Mouse (Mus musculus) gastrocnemius, adult 2 months (tissue): ENCODE results near the gene Fam118b. TPM values are rescaled to one million over a fixed set of nuclear protein-coding genes. Genes with fewer than 3 reads are reported as not detected.

Source experiments
- DNase-seq: peaks from one replicate; pipeline ENCODE4 v3.0.0; 2022
- H3K27ac ChIP-seq: fragments of 200-600 bp; 2 replicates; pipeline ENCODE4 v1.8.1; 2022; ENCODE audit warnings: mild to moderate bottlenecking
- H3K4me3 ChIP-seq: fragments of 200-600 bp; 2 replicates; pipeline ENCODE4 v1.8.1; 2022; ENCODE audit warnings: mild to moderate bottlenecking, moderate library complexity
- CTCF ChIP-seq: fragments of 200-600 bp; IDR thresholded peaks from 2 replicates; pipeline ENCODE4 v1.8.1; 2022; ENCODE audit warnings: antibody characterized with exemption, mild to moderate bottlenecking, moderate library complexity
- intact Hi-C: fragments of 180-260 bp; cut with DNase I; formaldehyde crosslinking; loops from one replicate; pipeline ENCODE4 v1.15.1; 2025
- total RNA-seq, 2 experiments: library from RNA; stranded (reverse); gene quantifications; 2 replicates each; pipeline ENCODE4 v1.2.3; 2021

Gene Fam118b
- total RNA-seq, 2 experiments from 2014 or later = 24.3 to 29.8 TPM

- no peak for DNase-seq
- intact Hi-C loops = no loop called here
- Histone ChIP-seq H3K27ac (no peak overlapping the region), H3K4me3 (no peak overlapping the region)
- TF ChIP-seq CTCF = no peak
Observed at GRCm38 (mm10) chr9:35247405-35247804, 20.2 kb downstream of the Fam118b start.

DNA sequence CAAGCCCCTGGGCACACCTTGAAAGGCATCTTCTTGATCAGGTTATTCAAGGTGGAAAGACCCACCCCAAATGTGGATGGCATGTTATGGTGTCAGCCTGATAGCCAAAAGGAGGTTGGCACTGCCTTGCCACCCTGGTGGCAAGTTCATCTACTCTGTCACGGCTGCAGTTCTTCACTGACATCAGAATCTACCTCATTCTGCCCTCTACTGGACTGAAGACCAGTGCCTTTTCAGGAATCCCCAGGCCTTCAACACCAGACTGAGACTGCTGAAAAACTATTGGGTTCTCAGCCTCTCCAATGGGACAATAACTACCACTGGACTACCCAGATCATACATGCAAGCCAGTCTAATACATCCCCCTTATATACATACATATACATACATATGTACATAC lies 27.9 kb downstream of the Fam118b start:
- peak; percentile 42 for TF ChIP-seq CTCF
- no peak for DNase-seq
- intact Hi-C loops = loop anchor here (5.0 kb wide), 1 partner anchor 42 kb away; no protein-coding TSS in a partner anchor
- H3K4me3 ChIP-seq = no peak overlapping the region
- H3K27ac ChIP-seq = peak overlapping the region; percentile 67

DNA sequence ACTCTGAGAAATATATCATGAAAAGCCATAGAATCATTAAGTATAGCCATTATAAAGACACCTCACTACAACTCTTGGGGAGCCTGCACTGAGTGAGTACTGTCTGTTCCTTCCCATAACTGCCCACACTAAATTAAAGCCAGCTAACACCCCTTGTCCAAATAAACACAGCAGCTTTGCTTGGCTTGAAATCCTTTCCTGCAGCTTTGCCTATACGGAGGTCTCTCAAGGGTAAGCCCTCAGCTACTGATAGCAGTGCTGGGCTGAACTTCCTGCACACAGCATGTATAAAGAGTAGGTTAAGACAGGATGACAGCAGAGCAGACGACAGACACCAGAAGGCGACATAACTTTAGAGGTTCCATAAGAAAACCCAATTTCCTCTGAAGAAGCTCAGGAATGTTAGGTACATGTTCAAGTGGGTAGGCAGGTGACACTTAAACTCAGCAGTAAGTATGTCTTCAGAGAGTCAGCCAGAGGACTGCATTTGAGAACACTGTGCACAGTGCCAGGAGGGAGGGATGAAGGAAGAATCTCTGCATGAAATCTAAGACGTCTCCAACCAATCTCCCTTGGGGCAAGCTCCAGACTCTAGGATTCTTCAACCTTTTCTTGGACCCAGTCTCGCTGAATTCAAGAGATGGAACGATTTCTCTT lies 28.6 kb downstream of the Fam118b start:
- Histone ChIP-seq H3K4me3 (no peak overlapping the region), H3K27ac (peak overlapping the region; percentile 67)
- DNase-seq = peak; percentile 59
- intact Hi-C loops = loop anchor here (5.0 kb wide), 1 partner anchor 42 kb away; no protein-coding TSS in a partner anchor
- TF ChIP-seq CTCF = no peak

GRCm38 (mm10) chr9:35238371-35238770 lies 29.2 kb downstream of the Fam118b start:
- DNase-seq = no peak
- no peak for TF ChIP-seq CTCF
- Histone ChIP-seq H3K27ac (peak overlapping the region; percentile 67), H3K4me3 (no peak overlapping the region)
- intact Hi-C loops = loop anchor here (5.0 kb wide), 1 partner anchor 41 kb away; no protein-coding TSS in a partner anchor

GRCm38 (mm10) chr9:35235996-35236395 lies 31.6 kb downstream of the Fam118b start:
- TF ChIP-seq CTCF = no peak
- Histone ChIP-seq H3K4me3 (no peak overlapping the region), H3K27ac (peak overlapping the region; percentile 28; the same call in 1 of the 2 replicates)
- no peak for DNase-seq
- intact Hi-C loops = loop anchor here (5.0 kb wide), 1 partner anchor 39 kb away; no protein-coding TSS in a partner anchor

DNA sequence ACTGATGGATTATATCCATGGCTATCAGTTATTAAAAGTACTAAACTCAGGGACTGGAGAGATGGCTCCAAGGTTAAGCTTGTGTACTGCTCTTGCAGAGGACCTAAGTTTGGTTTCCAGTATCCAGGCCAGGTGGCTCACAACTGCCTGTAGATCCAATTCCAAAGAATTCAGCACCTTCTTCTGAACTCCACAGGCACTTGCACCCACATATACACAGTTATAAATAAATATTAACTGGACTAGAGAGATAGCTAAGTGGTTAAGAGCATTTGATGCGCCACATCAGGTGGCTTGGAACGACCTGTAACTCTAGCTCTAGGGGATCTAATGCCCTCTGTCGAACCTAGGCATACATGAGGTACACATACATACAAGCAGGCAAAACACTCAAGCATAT lies 38.9 kb downstream of the Fam118b start:
- Histone ChIP-seq H3K4me3 (no peak overlapping the region), H3K27ac (peak overlapping the region; percentile 68)
- peak; percentile 57 for DNase-seq
- intact Hi-C loops = no loop called here
- TF ChIP-seq CTCF = no peak

DNA sequence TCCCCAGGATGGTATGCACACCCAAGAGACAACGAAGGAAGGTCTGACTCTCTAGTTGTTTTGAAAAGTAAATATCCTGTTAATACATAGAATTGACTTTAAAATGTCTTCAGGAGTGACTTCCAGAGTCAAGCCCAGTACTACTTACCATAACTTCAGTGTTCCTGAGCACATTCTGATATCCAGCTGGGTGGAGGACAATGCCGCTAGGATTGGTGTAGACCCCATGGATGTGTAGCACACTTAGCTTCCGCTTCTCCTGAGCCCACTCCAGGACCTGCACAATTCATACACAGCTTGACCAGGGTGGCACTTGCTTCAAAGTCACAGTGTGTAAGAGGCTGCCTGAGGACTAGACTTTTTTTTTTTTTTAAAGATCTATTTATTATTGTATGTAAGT lies 44.1 kb downstream of the Fam118b start:
- no peak overlapping the region for H3K4me3 ChIP-seq
- TF ChIP-seq CTCF = no peak
- no peak overlapping the region for H3K27ac ChIP-seq
- DNase-seq = no peak
- intact Hi-C loops = no loop called here

- peak overlapping the region; percentile 76 for H3K27ac ChIP-seq
- H3K4me3 ChIP-seq = peak overlapping the region; percentile 2; the same call in 1 of the 2 replicates
- no peak for TF ChIP-seq CTCF
- intact Hi-C loops = no loop called here
- DNase-seq = no peak
Observed at GRCm38 (mm10) chr9:35217963-35218362, 49.6 kb downstream of the Fam118b start.

DNA sequence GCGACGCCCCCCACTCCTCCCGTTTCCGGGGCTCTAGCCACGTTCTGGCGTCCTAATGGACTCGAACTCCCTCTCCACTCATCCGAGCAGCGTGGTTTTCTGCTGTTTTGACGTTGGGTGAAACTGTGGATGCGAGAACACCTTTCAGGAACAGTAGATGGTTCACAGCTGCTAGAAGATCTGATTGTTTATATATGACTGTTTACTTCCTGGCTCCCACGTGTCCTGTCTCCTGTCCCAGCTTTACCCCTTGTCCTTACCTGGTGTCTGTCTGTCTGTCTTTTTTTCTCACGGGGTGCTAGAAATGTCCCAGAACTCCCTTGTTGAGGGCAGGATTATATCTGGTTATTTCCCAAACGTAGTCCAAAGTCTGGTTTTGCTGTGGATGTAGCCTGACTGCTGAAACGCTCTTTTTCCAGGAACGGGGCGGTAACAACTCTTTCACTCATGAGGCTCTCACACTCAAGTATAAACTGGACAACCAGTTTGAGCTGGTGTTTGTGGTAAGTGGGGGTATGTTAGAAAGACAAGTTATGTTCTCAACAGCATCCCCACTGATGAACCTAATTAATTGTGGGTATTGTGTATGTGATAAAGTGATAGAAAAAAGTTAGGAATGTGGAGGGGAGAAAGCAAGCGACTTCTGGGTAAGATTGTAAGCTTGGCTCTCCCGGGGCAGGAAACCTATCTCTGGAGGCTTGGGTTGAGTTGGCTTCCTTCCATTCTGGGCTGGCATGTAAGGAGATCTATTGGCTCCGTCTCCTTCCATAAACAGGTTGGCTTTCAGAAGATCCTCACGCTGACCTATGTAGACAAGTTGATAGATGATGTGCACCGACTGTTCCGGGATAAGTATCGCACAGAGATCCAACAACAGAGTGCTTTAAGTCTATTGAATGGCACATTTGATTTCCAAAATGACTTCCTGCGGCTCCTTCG lies 55.8 kb downstream of the Fam118b start:
- peak; percentile 78 for DNase-seq
- H3K27ac ChIP-seq = peak overlapping the region; percentile 99
- peak overlapping the region; percentile 99 for H3K4me3 ChIP-seq
- intact Hi-C loops = loop anchor here (5.0 kb wide), 1 partner anchor 55 kb away; the partner anchor contains the start of genes Fam118b and Rpusd4
- TF ChIP-seq CTCF = no peak

- intact Hi-C loops = loop anchor here (5.0 kb wide), 1 partner anchor 56 kb away; the partner anchor contains the start of genes Fam118b and Rpusd4
Observed at GRCm38 (mm10) chr9:35210542-35211474, 56.8 kb downstream of the Fam118b start, which contains the start of gene Foxred1. Foxred1 (minus strand) TSS chr9:35211055.

GRCm38 (mm10) chr9:35204421-35204820 lies 63.2 kb downstream of the Fam118b start:
- TF ChIP-seq CTCF = no peak
- no peak overlapping the region for H3K4me3 ChIP-seq
- peak; percentile 92 for DNase-seq
- intact Hi-C loops = no loop called here
- peak overlapping the region; percentile 85 for H3K27ac ChIP-seq

More at GRCm38 (mm10) chr9:35210542-35211474, 56.8 kb downstream of the Fam118b start, which contains the start of gene Foxred1:
- Histone ChIP-seq H3K4me3 (peak within 1 kb of the TSS; percentile 99), H3K27ac (peak within 1 kb of the TSS; percentile 99)
- peak; percentile 100 for DNase-seq
- TF ChIP-seq CTCF = no peak
